Mouse (Mus musculus): ENCODE results near the gene Synpo2l.

Gene Synpo2l

DNA sequence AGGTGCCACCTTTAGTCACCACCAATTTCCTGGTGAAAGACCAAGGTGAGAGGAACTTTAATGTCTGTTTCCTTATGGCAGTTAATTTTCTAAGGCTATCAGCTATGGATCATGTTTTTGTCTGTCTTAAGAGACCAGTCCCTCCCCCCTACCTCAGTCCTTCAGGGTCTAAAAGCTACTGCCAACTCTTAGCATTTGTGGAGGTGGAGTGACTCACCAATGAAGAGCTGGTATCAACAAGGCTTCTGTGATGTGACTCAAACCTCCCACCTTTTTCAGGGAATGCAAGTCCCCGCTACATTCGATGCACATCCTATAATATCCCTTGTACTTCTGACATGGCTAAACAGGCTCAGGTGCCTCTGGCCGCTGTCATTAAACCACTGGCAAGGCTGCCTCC, 18.4 kb upstream of the Synpo2l start:
- in situ Hi-C loops (cut with MboI; ENCODE audit: unreplicated experiment in 2 of 2), result no loop called here

DNA sequence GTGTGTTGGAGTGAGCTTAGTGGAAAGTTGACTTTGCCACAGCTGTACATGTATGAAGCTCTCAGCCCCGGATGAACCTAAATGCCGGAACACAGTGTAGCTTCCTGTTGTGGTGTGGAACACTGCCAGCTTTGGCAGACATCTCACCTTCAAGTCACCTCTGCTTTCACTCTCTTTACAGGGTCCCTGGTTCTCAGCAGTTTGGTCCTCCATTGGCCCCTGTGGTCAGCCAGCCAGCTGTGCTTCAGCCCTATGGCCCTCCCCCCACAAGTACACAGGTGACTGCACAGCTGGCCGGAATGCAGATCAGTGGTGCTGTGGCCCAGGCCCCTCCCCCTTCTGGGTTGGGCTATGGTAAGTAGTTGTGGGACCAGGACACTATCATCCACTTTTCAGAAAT, 14.3 kb upstream of the Synpo2l start:
- in situ Hi-C loops (cut with MboI; ENCODE audit: unreplicated experiment in 2 of 2), result no loop called here

DNA sequence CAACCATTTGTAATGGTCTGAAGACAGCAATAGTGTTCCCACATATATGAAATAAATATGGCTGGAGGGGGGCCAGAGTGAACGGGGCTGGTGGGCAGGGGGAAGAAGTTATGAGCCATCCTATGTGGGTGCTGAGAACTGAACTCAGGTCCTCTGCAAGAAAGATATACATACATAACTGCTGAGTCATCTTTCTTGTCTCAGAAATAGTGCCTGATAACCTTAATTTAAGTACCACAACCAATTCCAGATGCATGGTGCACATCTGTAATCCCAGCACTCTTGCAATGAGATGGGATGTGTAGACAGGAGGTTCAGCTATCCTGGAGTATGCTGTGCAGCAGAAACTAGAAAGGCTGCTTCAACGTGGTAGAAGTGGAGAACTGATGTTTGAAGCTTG, 13.6 kb upstream of the Synpo2l start:
- in situ Hi-C loops (cut with MboI; ENCODE audit: unreplicated experiment in 2 of 2), result no loop called here

DNA sequence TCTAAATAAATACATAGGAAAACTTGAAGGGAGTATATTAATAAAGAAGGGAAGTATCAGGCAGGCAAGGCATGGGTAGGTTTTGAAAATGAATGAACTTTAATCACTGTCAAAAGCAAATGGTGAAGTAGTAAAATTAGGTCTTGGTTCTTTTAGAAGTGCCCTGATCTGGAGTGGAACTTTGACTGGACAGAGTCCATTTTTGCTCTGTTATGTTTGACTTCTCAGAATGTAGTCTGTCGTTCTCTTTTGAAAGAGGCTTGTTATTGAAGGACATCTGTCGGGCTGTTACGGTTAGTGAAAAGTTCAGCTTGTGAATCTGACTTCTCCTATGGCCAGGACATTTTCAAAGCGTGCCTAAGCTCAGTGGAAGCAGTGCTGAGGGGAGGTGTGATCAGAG, 9.8 kb upstream of the Synpo2l start:
- in situ Hi-C loops (cut with MboI; ENCODE audit: unreplicated experiment in 2 of 2), result no loop called here

DNA sequence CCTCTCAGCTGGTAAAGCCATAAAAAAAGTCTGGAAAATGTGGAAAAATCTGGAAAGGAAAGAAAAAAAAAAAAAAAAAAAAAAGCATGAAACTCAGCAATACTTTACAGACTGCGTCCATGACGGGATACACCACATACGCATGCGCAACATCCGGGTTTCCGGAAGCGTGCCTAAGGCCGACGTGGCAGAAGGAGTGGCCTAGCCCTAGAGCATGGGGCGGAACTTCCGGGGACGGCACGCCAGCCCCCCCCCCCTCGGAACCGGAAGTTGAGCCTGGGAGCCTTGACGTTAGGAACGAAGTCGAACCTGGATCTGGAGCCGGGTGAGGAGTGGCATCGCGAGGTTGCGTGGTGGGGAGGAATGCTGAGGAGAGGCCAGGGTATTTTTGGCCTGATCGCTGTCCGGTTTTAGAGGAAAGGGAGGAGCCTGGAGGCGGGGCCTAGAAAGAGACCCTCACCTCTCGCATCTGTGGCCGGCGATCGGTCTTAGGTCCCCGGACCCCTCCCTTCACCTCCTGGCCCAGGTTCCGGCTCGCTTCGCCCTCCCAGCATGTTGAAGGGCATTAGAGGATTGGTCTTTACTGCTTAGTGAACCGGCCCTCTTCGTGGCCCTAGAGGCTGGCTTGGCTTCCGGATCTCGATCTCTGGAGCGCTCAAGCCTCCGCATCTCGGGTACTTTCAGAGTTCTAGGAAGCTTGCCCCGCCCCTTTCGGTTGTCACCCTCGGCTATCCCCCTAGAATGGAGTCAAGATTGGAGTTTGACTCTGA, 6.1 kb upstream of the Synpo2l start, which contains the start of gene Sec24c:
Sec24c (plus strand) TSS at position 245 of the 770 bp plus-strand sequence.
- in situ Hi-C loops (cut with MboI; ENCODE audit: unreplicated experiment in 2 of 2), result loop anchor here (25.0 kb wide), 3 partner anchors 562 to 687 kb away; partner anchors contain the start of gene Gng2 (in 1 of the 2)

DNA sequence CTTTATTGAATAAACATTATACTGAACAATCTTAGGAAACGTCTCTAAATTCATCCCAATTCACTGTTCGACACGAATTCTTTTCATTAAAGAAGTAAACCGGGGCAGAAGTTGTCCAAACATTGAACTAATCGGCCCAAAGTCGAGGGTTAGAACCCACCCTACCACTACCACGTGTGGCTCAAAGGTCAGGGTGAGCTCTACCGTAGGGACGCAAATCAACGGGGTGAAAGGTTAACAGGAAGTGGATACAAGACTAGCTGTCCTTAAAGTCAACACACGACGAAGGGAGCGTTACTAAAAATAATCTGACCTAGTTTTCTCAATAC, 5.5 kb upstream of the Synpo2l start:
- in situ Hi-C loops (cut with MboI; ENCODE audit: unreplicated experiment in 2 of 2), result loop anchor here (25.0 kb wide), 3 partner anchors 561 to 686 kb away; partner anchors contain the start of gene Gng2 (in 1 of the 2)

DNA sequence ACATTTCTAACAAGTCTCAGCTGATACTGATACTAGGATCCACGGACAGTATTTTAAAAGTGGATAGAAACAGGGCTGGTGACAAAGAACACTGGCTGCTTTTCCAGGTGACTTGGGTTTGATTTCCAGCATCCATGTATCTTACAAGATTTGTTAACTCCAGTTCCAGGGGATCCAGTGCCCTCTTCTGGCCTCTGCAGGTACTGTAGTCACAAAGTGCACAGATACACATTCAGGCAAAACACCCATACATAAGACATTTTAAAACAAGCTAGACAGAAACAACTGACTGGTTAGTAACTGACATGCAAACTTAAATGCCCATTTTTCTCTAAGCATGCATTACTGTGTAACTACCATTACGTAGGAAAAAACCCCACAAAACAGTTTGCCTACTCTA, 4.8 kb upstream of the Synpo2l start:
- in situ Hi-C loops (cut with MboI; ENCODE audit: unreplicated experiment in 2 of 2), result loop anchor here (25.0 kb wide), 3 partner anchors 561 to 686 kb away; partner anchors contain the start of gene Gng2 (in 1 of the 2)

DNA sequence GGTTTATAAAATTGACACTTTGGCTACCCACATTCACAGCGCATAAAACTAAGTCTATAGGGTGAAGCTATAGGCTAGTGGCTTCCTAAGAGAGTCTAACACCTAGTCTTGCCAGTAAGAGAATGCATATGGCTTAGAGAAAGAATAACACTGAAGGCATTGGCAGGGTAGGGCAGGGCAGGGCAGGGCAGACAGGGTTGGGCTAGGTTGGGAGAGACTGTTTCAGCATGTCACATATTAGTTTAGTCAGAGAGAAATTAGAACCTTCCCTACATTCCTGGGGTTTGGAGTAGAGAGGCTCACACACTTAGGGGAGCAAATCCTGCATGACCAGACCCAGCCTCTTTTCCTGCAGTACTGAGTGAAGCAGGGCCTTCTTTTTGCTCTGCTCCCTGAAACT, 685 bp downstream of the Synpo2l start:
- in situ Hi-C loops (cut with MboI; ENCODE audit: unreplicated experiment in 2 of 2), result loop anchor here (10.0 to 25.0 kb wide), 4 partner anchors 323 to 680 kb away; partner anchors contain the start of genes Ecd (in 2 of the 2), Fam149b (in 2 of the 2) and Gng2 (in 1 of the 2)

DNA sequence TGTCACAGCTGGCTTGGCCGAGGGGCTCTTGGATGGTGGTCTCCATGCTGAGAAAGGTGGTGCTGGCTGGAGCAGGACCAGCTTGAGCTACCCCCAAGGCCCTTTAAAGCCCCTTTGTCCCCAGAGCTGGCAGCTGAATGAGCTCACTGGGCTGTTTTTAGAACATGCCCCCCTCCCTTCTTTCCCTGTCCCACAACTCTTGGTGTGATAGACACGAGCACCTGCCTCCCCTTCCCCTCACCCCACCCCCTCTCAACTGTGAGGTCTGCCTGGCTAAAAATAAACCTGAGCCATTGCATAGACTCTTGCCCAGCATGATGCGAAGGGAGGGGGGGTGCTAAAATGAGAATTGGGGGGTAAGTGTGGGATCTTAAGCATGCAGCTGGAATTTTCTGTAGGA, 3.7 kb downstream of the Synpo2l start:
- in situ Hi-C loops (cut with MboI; ENCODE audit: unreplicated experiment in 2 of 2), result loop anchor here (10.0 to 25.0 kb wide), 4 partner anchors 320 to 677 kb away; partner anchors contain the start of genes Ecd (in 2 of the 2), Fam149b (in 2 of the 2) and Gng2 (in 1 of the 2)

DNA sequence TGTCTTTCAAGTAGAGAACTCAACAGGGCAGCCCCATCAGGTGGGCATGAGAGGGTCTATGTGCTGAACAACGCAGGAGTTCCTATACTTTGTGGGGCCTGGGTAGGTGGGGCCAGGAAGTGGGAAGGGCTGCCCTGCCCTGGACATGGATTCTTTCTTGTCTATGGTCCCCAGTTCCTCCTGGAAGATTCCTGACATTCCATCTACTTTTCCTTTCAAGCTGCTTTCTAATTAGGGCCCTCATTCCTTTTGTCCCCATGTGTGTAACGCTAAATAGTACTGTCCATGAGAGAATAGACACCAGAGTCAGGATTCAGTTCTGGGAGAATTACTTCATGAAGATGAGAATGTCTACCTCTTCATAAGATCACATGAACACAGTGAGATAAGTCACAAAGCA, 4.6 kb downstream of the Synpo2l start:
- in situ Hi-C loops (cut with MboI; ENCODE audit: unreplicated experiment in 2 of 2), result loop anchor here (10.0 to 25.0 kb wide), 4 partner anchors 319 to 676 kb away; partner anchors contain the start of genes Ecd (in 2 of the 2), Fam149b (in 2 of the 2) and Gng2 (in 1 of the 2)

DNA sequence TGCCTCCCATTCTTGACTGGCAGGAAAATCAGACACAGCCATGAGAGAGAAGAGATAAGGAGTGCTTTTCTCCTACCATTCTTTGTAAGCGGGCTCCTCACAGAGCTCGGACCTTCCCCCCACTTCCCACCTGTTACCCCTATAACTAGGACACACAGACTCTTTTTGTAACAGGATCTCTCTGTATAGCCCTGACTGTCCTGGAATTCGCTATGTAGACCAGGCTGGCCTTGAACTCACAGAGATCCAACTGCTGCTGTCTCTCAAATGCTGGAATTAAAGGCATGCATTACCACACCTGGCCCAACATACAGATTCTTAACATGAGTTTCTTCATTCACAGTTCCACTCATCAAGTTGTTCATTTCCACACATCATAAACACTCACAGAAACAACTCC, 5.4 kb downstream of the Synpo2l start:
- in situ Hi-C loops (cut with MboI; ENCODE audit: unreplicated experiment in 2 of 2), result loop anchor here (10.0 to 25.0 kb wide), 4 partner anchors 318 to 675 kb away; partner anchors contain the start of genes Ecd (in 2 of the 2), Fam149b (in 2 of the 2) and Gng2 (in 1 of the 2)

DNA sequence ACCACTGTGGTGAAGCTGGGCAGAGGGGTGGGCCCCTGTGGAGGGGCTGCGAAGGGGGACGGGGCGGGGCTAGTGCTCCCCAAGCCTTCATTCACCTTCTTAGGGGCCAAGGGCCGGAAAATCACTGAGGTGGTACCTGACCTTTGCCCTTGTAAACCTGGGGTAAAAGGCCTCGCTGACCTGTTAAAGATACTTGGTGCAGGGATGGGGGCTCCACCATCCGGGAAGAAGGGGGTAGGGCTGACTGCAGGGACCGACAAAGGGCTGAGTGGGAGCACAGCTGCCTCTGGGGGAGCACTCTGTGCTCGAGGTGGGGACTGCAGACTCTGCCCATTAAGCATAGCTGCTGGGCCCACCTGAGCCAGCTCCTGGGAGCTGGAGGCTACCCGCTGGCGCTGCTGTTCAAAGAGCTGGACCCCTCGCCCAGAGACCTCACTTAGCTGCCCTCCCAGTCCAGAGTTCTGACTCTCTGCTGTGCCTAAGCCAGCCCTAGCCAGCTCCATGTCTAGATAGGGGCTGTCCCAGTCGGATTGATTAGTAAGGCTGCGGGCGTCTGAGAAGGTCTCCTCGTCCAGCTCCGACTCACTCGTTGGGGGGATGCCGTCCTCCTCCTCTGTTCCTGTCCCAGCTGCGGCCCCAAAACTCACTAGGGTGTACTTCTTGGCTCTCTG, 6.4 kb downstream of the Synpo2l start:
- in situ Hi-C loops (cut with MboI; ENCODE audit: unreplicated experiment in 2 of 2), result loop anchor here (10.0 to 25.0 kb wide), 4 partner anchors 317 to 674 kb away; partner anchors contain the start of genes Ecd (in 2 of the 2), Fam149b (in 2 of the 2) and Gng2 (in 1 of the 2)

DNA sequence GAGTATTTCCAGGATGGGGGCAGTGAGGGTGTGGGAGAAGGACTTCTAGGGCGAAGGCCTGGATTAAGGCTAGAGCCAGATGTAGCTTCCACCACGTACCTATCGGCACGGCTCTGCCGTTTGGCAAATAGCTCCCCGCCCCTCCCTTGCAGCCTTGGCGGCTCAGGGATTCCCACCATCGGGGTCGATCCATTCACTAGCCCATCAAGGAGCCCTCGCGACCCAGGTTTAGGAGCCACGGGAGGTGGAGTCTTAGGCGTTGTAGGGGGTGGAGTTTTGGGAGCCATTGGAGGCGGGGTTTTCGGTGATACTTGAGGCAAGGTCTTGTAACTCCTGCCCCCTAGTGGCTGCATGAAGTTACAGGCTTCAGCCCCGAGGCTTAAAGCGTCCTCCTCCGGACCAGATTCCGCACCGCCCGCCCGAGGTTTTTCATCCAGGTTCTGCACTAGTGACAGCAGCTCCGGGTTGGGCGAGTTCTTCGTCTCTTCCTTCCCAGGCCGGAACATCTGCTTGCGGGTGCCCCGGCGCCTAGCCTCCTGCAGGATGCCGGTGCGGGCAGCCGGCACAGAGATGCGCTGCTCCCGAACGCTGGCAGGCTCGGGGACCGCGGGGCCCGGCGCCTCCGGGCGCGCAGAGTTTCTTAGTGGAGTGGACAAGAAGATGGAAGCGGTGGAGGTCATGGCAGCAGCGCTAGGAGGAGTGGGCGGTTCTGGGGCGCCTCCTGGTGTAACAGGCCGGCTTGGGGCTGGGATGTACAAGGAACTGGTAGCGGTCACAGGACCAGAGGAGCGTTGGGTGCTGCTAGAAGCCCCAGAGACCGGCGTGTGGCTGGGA, 7.1 kb downstream of the Synpo2l start:
- in situ Hi-C loops (cut with MboI; ENCODE audit: unreplicated experiment in 2 of 2), result loop anchor here (10.0 to 25.0 kb wide), 4 partner anchors 316 to 674 kb away; partner anchors contain the start of genes Ecd (in 2 of the 2), Fam149b (in 2 of the 2) and Gng2 (in 1 of the 2)

DNA sequence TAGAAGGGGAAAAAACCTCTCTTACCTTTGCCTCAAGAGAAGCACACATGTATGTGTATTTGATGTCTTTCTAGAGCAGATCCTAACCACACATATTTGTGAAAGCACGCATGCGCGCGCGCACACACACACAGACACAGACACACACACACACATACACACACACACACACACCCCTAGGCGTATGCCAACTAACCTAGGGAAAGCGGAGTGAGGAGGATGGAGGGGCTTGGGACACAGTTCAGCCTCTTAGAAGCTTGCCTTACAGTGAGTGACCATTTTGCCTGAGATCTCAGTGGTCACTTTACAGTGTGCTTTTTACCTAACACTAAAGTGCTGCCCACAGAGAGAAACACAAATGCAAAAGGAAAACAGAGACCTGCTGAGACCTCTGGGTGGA, 8.5 kb downstream of the Synpo2l start:
- in situ Hi-C loops (cut with MboI; ENCODE audit: unreplicated experiment in 2 of 2), result loop anchor here (5.0 to 25.0 kb wide), 6 partner anchors 82 to 672 kb away; partner anchors contain the start of genes Ecd (in 2 of the 2), Fam149b (in 2 of the 2) and Gng2 (in 1 of the 2)

DNA sequence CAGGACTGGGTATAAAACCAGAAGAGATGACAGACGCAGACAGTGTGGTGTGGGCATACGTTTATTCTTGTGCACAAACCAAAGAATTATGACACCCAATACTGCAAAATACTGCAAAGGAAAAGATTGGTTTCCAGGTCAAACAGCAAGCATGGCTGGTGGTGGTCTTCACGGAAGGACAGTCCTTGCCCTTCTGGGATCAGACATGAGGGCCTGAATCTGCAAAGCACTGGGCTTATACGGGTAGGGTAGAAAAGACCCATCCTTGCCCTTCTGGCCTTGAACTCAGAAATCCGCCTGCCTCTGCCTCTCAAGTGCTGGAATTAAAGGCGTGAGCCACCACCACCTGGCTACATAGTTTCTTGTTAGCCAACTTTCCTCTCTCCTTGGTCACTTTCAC, 9.3 kb downstream of the Synpo2l start:
- in situ Hi-C loops (cut with MboI; ENCODE audit: unreplicated experiment in 2 of 2), result loop anchor here (5.0 to 25.0 kb wide), 5 partner anchors 82 to 672 kb away; partner anchors contain the start of gene Gng2 (in 1 of the 2)

DNA sequence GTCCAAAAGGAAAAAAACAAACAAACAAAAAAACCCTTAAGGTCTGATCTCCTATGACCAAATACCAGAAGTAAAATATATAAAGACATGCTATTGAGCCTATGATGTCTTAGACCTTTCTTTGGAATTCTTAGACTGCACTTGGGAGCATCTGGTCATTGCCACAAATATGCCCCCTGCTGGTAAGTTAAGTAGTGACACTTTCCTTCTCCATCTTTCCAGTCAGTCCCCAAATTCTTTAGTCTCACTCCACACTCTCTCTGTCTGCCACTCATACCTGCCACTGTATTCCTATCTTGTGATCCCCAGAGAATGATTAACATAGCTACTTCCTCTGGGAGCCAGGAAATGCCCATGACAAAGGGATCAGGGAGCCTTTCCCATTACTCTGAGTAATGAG, 9.8 kb downstream of the Synpo2l start:
- in situ Hi-C loops (cut with MboI; ENCODE audit: unreplicated experiment in 2 of 2), result loop anchor here (5.0 to 25.0 kb wide), 5 partner anchors 81 to 671 kb away; partner anchors contain the start of gene Gng2 (in 1 of the 2)

DNA sequence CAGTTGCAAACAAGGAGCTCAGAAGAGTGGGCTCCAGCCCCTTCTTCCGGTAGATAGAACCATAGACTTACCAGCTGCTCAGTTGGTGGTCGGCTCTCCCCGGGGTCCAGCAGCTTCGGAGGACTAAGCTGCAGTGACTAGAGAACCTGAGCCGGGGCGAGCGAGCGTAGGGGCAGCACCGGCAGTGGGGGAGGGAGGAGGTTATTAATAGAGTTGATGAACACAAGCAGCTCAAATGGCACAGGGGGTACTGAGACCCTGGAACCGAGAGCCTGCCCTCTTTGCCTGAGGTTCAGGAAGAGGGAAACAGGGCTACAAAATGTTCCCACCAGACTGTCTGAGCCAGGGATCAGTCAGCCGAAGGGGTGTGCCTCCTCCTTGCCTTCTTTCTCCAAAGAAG, 11.8 kb downstream of the Synpo2l start, which contains the start of gene Myoz1:
Myoz1 (minus strand) TSS at position 180 of the 400 bp plus-strand sequence.
- in situ Hi-C loops (cut with MboI; ENCODE audit: unreplicated experiment in 2 of 2), result loop anchor here (5.0 to 25.0 kb wide), 5 partner anchors 79 to 669 kb away; partner anchors contain the start of gene Gng2 (in 1 of the 2)

DNA sequence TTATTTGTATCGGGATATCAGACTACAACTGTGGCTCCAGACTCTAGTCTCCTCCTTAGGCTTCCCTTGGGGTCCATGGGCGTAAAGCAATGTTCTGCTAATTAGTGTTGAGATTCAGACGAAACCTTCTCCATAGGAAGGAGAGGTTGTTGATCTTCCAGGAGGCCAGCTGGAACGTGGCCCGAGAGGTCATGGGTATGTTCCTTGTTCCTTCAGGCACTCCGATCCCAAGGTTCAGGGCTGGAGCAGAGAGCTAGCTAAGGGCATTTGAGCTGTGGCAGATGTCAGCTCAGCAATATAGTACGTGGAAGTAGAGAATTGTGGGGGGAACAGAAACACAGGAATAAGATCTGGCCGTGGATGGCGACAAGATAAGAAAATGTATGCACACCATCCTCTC, 12.4 kb downstream of the Synpo2l start:
- in situ Hi-C loops (cut with MboI; ENCODE audit: unreplicated experiment in 2 of 2), result loop anchor here (5.0 to 25.0 kb wide), 5 partner anchors 78 to 668 kb away; partner anchors contain the start of gene Gng2 (in 1 of the 2)

DNA sequence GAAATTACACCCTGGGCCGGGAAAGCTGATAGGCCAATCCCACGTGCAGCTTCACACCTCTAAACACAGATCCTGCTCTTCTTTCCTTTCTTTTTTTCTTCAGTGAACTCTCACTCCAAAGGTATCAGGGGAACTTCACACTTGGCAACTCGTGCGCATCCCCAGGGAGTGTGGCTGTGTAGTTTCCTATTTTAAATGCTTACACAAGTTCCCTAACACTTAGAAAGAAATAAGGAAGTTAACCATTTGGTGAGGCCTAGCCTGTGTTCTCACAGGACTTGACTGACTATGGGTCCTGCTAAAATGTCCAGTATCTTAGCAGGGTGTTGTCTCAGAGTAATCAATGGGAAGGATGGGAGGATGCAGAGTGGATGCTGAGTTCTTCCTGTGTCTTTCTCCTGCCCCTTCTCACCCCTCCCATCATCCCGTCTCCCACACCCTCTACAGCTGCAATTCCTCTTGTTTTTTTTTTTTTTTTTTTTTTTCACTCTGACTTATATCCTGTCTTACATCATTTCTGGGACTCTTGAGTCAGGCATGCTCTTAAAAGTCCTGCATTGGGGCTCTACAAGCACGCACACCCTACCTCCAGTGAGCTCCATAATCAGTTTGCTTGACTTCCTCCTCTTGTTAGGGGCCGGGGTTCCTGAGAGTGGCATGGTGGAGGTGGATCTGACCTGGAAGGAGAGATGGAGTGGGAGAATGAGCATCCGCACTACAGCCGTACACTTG, 13.3 kb downstream of the Synpo2l start:
- in situ Hi-C loops (cut with MboI; ENCODE audit: unreplicated experiment in 2 of 2), result loop anchor here (5.0 to 25.0 kb wide), 5 partner anchors 78 to 668 kb away; partner anchors contain the start of gene Gng2 (in 1 of the 2)
